Mouse (Mus musculus): ENCODE measurements around the gene Usp6nl.

GRCm38 (mm10) chr2:6395851-6396625 lies 73.6 kb downstream of the Usp6nl start:
- TF ChIP-seq GATA1 (IDR thresholded peaks at IDR 0.05; ENCODE audit: borderline replicate concordance, low read length) = no peak
- TF ChIP-seq FLI1 (IDR thresholded peaks at IDR 0.05; ENCODE audit: low read length) = no peak
